Comparison of ENCODE assay signal across 27 mouse cellular contexts in the genomic region with DNA sequence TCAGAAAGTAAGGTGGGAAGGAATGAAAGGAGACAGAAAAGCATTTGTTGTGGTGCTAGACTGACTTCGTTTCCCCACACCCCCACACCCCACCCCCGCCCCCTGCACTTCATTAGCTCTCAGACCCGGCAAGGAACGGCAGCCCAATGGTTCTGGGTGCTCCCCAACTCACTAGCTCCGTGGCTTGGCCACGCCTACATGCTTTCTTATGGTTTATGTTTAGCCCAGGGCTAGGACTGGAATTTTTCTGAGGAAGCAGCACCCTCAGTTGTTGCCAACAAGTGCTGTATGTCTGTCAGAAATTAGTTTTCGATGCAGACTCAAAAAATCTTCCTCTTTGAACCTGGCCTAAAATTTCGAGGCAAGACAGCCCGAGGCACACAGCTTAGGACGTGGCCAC. TPM values are rescaled to one million over a fixed set of nuclear protein-coding genes. Genes with fewer than 3 reads are reported as not detected.
A peak's percentile ranks its signal among the peaks of the same experiment; 100 is the strongest.
DNase-seq lines count a peak whose midpoint lies in the region; ATAC-seq lines count a peak whose summit lies in the region.
"Had no signal": no experiment of that assay in that cellular context is flagged by ENCODE, and none has a peak within 500 bp of the region (broad histone marks: within the 10 kb centered on the region; RNA-seq: fewer than 3 reads in every experiment).

No protein-coding gene starts in this region.

- no peak for ATAC-seq in embryonic facial prominence, embryonic 13.5 days (ENCODE audit: insufficient number of reproducible peaks, insufficient read depth, low FRiP score, low TSS enrichment, low read depth)
- ATAC-seq in kidney, embryonic 16.5 days (ENCODE audit: low FRiP score, low TSS enrichment), result no peak
- ATAC-seq in forebrain, embryonic 12.5 days (ENCODE audit: low FRiP score), result no peak
- ATAC-seq: CD4-positive, CD25-positive, alpha-beta regulatory T cell, adult 4 months; forebrain, embryonic 16.5 days; hindbrain, embryonic 16.5 days; intestine, embryonic 16.5 days; midbrain, embryonic 16.5 days had no signal

- H3K4me3 ChIP-seq in embryonic facial prominence, embryonic 13.5 days, result no peak overlapping the region
- no peak overlapping the region for H3K4me3 ChIP-seq in embryonic facial prominence, embryonic 10.5 days
- no peak overlapping the region for H3K4me3 ChIP-seq in kidney, embryonic 16.5 days (ENCODE audit: low read length)
- no peak overlapping the region for H3K4me3 ChIP-seq in forebrain, embryonic 12.5 days (replicated peaks)
- H3K4me3 ChIP-seq: erythroblast, embryonic 14.5 days; heart, embryonic 15.5 days; limb, embryonic 13.5 days; liver, embryonic 13.5 days had no signal

- no peak for DNase-seq in embryonic facial prominence, embryonic 10.5 days (ENCODE audit: low spot score)
- peak; percentile 25 for DNase-seq in layer of hippocampus, adult 9-11 months
- DNase-seq in layer of hippocampus, postnatal 25 days (ENCODE audit: extremely low spot score in 1 of 2, low spot score in 1 of 2), result no peak
- DNase-seq in 3T3-L1 (ENCODE audit: low read depth, low spot score), result peak; percentile 26
- no peak for DNase-seq in adipocyte (ENCODE audit: low spot score)
- DNase-seq: gastrocnemius, postnatal 14 days; liver, embryonic 13.5 days; right cerebral cortex, postnatal 4 days had no signal

- no peaks in the 10 kb centered on the region for H3K9me3 ChIP-seq in embryonic facial prominence, embryonic 13.5 days
- H3K9me3 ChIP-seq in embryonic facial prominence, embryonic 10.5 days, result no peaks in the 10 kb centered on the region
- no peaks in the 10 kb centered on the region for H3K9me3 ChIP-seq in kidney, embryonic 16.5 days (ENCODE audit: low read length)
- H3K9me3 ChIP-seq in forebrain, embryonic 12.5 days, result no peaks in the 10 kb centered on the region
- H3K9me3 ChIP-seq: heart, embryonic 15.5 days; limb, embryonic 13.5 days; liver, embryonic 13.5 days had no signal

- peaks cover 17% of the 10 kb centered on the region for H3K4me1 ChIP-seq in embryonic facial prominence, embryonic 13.5 days
- H3K4me1 ChIP-seq in embryonic facial prominence, embryonic 10.5 days, result peaks cover 9% of the 10 kb centered on the region; the same call in 1 of the 2 replicates
- peaks cover 5% of the 10 kb centered on the region for H3K4me1 ChIP-seq in kidney, embryonic 16.5 days (ENCODE audit: insufficient read depth, low read length)
- H3K4me1 ChIP-seq in forebrain, embryonic 12.5 days, result no peaks in the 10 kb centered on the region
- H3K4me1 ChIP-seq: heart, embryonic 15.5 days; liver, embryonic 13.5 days had no signal

- H3K4me2 ChIP-seq in embryonic facial prominence, embryonic 13.5 days, result peak overlapping the region; percentile 12; the same call in 1 of the 2 replicates
- H3K4me2 ChIP-seq in kidney, embryonic 16.5 days (replicated peaks; ENCODE audit: low read depth, low read length), result no peak overlapping the region
- H3K4me2 ChIP-seq in forebrain, embryonic 12.5 days, result no peak overlapping the region
- H3K4me2 ChIP-seq: heart, embryonic 15.5 days; limb, embryonic 13.5 days; liver, embryonic 13.5 days had no signal

- no peak overlapping the region for H3K9ac ChIP-seq in embryonic facial prominence, embryonic 13.5 days
- no peak overlapping the region for H3K9ac ChIP-seq in kidney, embryonic 16.5 days (replicated peaks; ENCODE audit: low read length)
- no peak overlapping the region for H3K9ac ChIP-seq in forebrain, embryonic 12.5 days
- H3K9ac ChIP-seq: heart, embryonic 15.5 days; limb, embryonic 13.5 days; liver, embryonic 13.5 days had no signal

- no peak overlapping the region; the same call in 1 of the 2 replicates for H3K27ac ChIP-seq in embryonic facial prominence, embryonic 13.5 days
- H3K27ac ChIP-seq in embryonic facial prominence, embryonic 10.5 days (replicated peaks), result no peak overlapping the region
- 0 out of 2 replicates have a peak overlapping the region, but pooled peaks have one; percentile 34 for H3K27ac ChIP-seq in kidney, embryonic 16.5 days (ENCODE audit: low read length)
- no peak overlapping the region for H3K27ac ChIP-seq in forebrain, embryonic 12.5 days
- H3K27ac ChIP-seq: heart, embryonic 15.5 days; limb, embryonic 13.5 days; liver, embryonic 13.5 days had no signal

- no peaks in the 10 kb centered on the region for H3K36me3 ChIP-seq in embryonic facial prominence, embryonic 13.5 days
- no peaks in the 10 kb centered on the region for H3K36me3 ChIP-seq in embryonic facial prominence, embryonic 10.5 days (replicated peaks)
- H3K36me3 ChIP-seq in kidney, embryonic 16.5 days (ENCODE audit: insufficient read depth, low read length), result no peaks in the 10 kb centered on the region
- H3K36me3 ChIP-seq in forebrain, embryonic 12.5 days (replicated peaks), result no peaks in the 10 kb centered on the region
- H3K36me3 ChIP-seq: heart, embryonic 15.5 days; limb, embryonic 13.5 days; liver, embryonic 13.5 days had no signal

- WGBS in embryonic facial prominence, embryonic 13.5 days, result 33% methylated on average over 10 of the region's 10 CpGs
- 61% methylated on average over 10 of the region's 10 CpGs for WGBS in embryonic facial prominence, embryonic 10.5 days
- WGBS in kidney, embryonic 16.5 days, result 48% methylated on average over 10 of the region's 10 CpGs
- 72% methylated on average over 10 of the region's 10 CpGs for WGBS in forebrain, embryonic 12.5 days

- no peaks in the 10 kb centered on the region for H3K27me3 ChIP-seq in embryonic facial prominence, embryonic 13.5 days
- H3K27me3 ChIP-seq in embryonic facial prominence, embryonic 10.5 days (replicated peaks; ENCODE audit: low read depth, poor library complexity, severe bottlenecking), result no peaks in the 10 kb centered on the region
- no peaks in the 10 kb centered on the region for H3K27me3 ChIP-seq in kidney, embryonic 16.5 days (ENCODE audit: insufficient read depth, low read length)
- no peaks in the 10 kb centered on the region for H3K27me3 ChIP-seq in forebrain, embryonic 12.5 days
- H3K27me3 ChIP-seq: heart, embryonic 15.5 days; limb, embryonic 13.5 days; liver, embryonic 13.5 days had no signal

RNA-seq across cellular contexts. Expression of gene Tekt1, which starts 13.7 kb away (rescaled TPM):
- 3.1 and 5.0 TPM in 2 replicates for polyA plus RNA-seq in embryonic facial prominence, embryonic 13.5 days (2015; fragmentation: Nextera tagmentation; extraction: Ambion mirVana)
- polyA plus RNA-seq in embryonic facial prominence, embryonic 10.5 days (2016; fragmentation: Nextera tagmentation; extraction: Ambion mirVana), result 6.3 and 7.2 TPM in 2 replicates
- total RNA-seq in layer of hippocampus, postnatal 25 days (2021), result 1 to 10 TPM; 2.7 to 3.1 TPM
- polyA plus RNA-seq in kidney, embryonic 16.5 days (2015; fragmentation: Nextera tagmentation; extraction: Ambion mirVana), result 6.1 and 6.5 TPM in 2 replicates
- 6.3 and 6.7 TPM in 2 replicates for polyA plus RNA-seq in forebrain, embryonic 12.5 days (2016; fragmentation: Nextera tagmentation; extraction: Ambion mirVana)
- total RNA-seq: hematopoietic stem cell, adult 5-6 weeks; neutrophil, adult 5-6 weeks had no signal
- polyA plus RNA-seq: CD4-positive, CD25-positive, alpha-beta regulatory T cell, adult 4 months; erythroblast, embryonic 14.5 days; liver, embryonic 13.5 days had no signal

RNA-seq across cellular contexts. Expression of gene Fbxo39, which starts 34.3 kb away (rescaled TPM):
- polyA plus RNA-seq in embryonic facial prominence, embryonic 13.5 days (2015; fragmentation: Nextera tagmentation; extraction: Ambion mirVana), result not detected in 2 replicates
- not detected in 2 replicates for polyA plus RNA-seq in embryonic facial prominence, embryonic 10.5 days (2016; fragmentation: Nextera tagmentation; extraction: Ambion mirVana)
- total RNA-seq in layer of hippocampus, postnatal 25 days (2021), result not detected
- polyA plus RNA-seq in kidney, embryonic 16.5 days (2015; fragmentation: Nextera tagmentation; extraction: Ambion mirVana), result not detected in 2 replicates
- not detected in 2 replicates for polyA plus RNA-seq in forebrain, embryonic 12.5 days (2016; fragmentation: Nextera tagmentation; extraction: Ambion mirVana)
- total RNA-seq: adrenal gland, postnatal 36 days; gastrocnemius, postnatal 14 days; heart, adult 8-10 months; hematopoietic stem cell, adult 5-6 weeks; layer of hippocampus, adult 8-10 months; left cerebral cortex, postnatal 10 days had no signal
- polyA plus RNA-seq: embryonic facial prominence, embryonic 11.5 days; erythroblast, embryonic 14.5 days; forebrain, embryonic 16.5 days; heart, embryonic 15.5 days; hindbrain, embryonic 16.5 days; intestine, embryonic 16.5 days; limb, embryonic 13.5 days; liver, embryonic 13.5 days; midbrain, embryonic 16.5 days; stomach, embryonic 16.5 days had no signal

RNA-seq across cellular contexts. Expression of gene Xaf1, which starts 47.1 kb away (rescaled TPM):
- polyA plus RNA-seq in embryonic facial prominence, embryonic 13.5 days (2015; fragmentation: Nextera tagmentation; extraction: Ambion mirVana), result 2.2 and 2.3 TPM in 2 replicates
- polyA plus RNA-seq in embryonic facial prominence, embryonic 10.5 days (2016; fragmentation: Nextera tagmentation; extraction: Ambion mirVana), result 3.2 and 3.4 TPM in 2 replicates
- 1 to 10 TPM; 2.4 to 3.3 TPM for total RNA-seq in layer of hippocampus, postnatal 25 days (2021)
- 4.9 and 5.1 TPM in 2 replicates for polyA plus RNA-seq in kidney, embryonic 16.5 days (2015; fragmentation: Nextera tagmentation; extraction: Ambion mirVana)
- 1.6 TPM in 2 replicates for polyA plus RNA-seq in forebrain, embryonic 12.5 days (2016; fragmentation: Nextera tagmentation; extraction: Ambion mirVana)
- polyA plus RNA-seq: erythroblast, embryonic 14.5 days had no signal

Comparison
In these comparisons a context has a peak if more than half of its experiments do, and no peak if none do; other contexts are left out.
1. DNase-seq: peak in layer of hippocampus, adult 9-11 months (single experiment) and 3T3-L1 (single experiment); none in embryonic facial prominence, embryonic 10.5 days (single experiment), layer of hippocampus, postnatal 25 days (0 of 2) and adipocyte (single experiment).